Mouse (Mus musculus) right cerebral cortex, postnatal 14 days (tissue): Measurements from ENCODE around the gene Zmiz1.

Experiments used
- DNase-seq: peaks from one replicate; pipeline ENCODE4 v3.0.0; 2022

The Zmiz1 gene

GRCm38 (mm10) chr14:25620766-25621165, 161.8 kb downstream of the Zmiz1 start:
- DNase-seq, result no peak

GRCm38 (mm10) chr14:25623698-25624097, 164.7 kb downstream of the Zmiz1 start:
- no peak for DNase-seq

GRCm38 (mm10) chr14:25624659-25625058, 165.7 kb downstream of the Zmiz1 start:
- no peak for DNase-seq

GRCm38 (mm10) chr14:25627599-25628255, 168.7 kb downstream of the Zmiz1 start:
- no peak for DNase-seq

GRCm38 (mm10) chr14:25628448-25629099, 169.6 kb downstream of the Zmiz1 start:
- no peak for DNase-seq

GRCm38 (mm10) chr14:25629866-25630606, 171.1 kb downstream of the Zmiz1 start:
- DNase-seq, result no peak

GRCm38 (mm10) chr14:25630647-25631409, 171.8 kb downstream of the Zmiz1 start:
- DNase-seq, result no peak

GRCm38 (mm10) chr14:25631481-25631880, 172.5 kb downstream of the Zmiz1 start:
- no peak for DNase-seq

GRCm38 (mm10) chr14:25633539-25634300, 174.7 kb downstream of the Zmiz1 start:
- DNase-seq, result no peak

GRCm38 (mm10) chr14:25634328-25634727, 175.3 kb downstream of the Zmiz1 start:
- no peak for DNase-seq

- DNase-seq, result no peak
Measured at GRCm38 (mm10) chr14:25635746-25636145, 176.8 kb downstream of the Zmiz1 start.

- DNase-seq, result no peak
Measured at GRCm38 (mm10) chr14:25636297-25636696, 177.3 kb downstream of the Zmiz1 start.

- DNase-seq, result no peak
Measured at GRCm38 (mm10) chr14:25639120-25639758, 180.3 kb downstream of the Zmiz1 start.

GRCm38 (mm10) chr14:25639979-25640378, 181.0 kb downstream of the Zmiz1 start:
- no peak for DNase-seq

- no peak for DNase-seq
Measured at GRCm38 (mm10) chr14:25640421-25641056, 181.6 kb downstream of the Zmiz1 start.

- DNase-seq, result no peak
Measured at GRCm38 (mm10) chr14:25641067-25641466, 182.1 kb downstream of the Zmiz1 start.

GRCm38 (mm10) chr14:25645717-25646116, 186.7 kb downstream of the Zmiz1 start:
- no peak for DNase-seq

- peak; percentile 61 for DNase-seq
Measured at GRCm38 (mm10) chr14:25646161-25646621, 187.2 kb downstream of the Zmiz1 start.

- no peak for DNase-seq
Measured at GRCm38 (mm10) chr14:25651131-25651530, 192.1 kb downstream of the Zmiz1 start.

GRCm38 (mm10) chr14:25651905-25652304, 192.9 kb downstream of the Zmiz1 start:
- no peak for DNase-seq
